Mouse (Mus musculus) midbrain, embryonic 12.5 days (tissue): ENCODE measurements at regions not wholly inside any gene's neighbourhood (a gene's known extent, or its start where the extent isn't known, plus 50 kb on each side); places are given as distances from the start of the nearest gene placed in this dataset.
A peak's percentile ranks its signal among the peaks of the same experiment; 100 is the strongest.

Source experiments
- ATAC-seq: fragments of 200-750 bp; cut with Nextera tagmentation; 2 replicates; pipeline ENCODE4 v1.8.0; 2017; ENCODE audit warnings: low read depth, moderate TSS enrichment, moderate library complexity; ENCODE audit not compliant: low FRiP score
- H3K27ac ChIP-seq: fragments of 300-500 bp; sonication (generic); replicated peaks from 2 replicates; pipeline ENCODE4 v1.5.1; 2016; ENCODE audit warnings: mild to moderate bottlenecking
- H3K27me3 ChIP-seq: fragments of 300-500 bp; sonication (generic); 2 replicates; pipeline ENCODE4 v1.6.1; 2016; ENCODE audit warnings: mild to moderate bottlenecking
- H3K36me3 ChIP-seq: fragments of 300-500 bp; sonication (generic); 2 replicates; pipeline ENCODE4 v1.6.1; 2016
- H3K4me1 ChIP-seq: fragments of 300-500 bp; sonication (generic); 2 replicates; pipeline ENCODE4 v1.6.1; 2016
- H3K4me2 ChIP-seq: fragments of 300-500 bp; sonication (generic); replicated peaks from 2 replicates; pipeline ENCODE4 v1.6.1; 2016; ENCODE audit warnings: mild to moderate bottlenecking, moderate library complexity
- H3K4me3 ChIP-seq: fragments of 300-500 bp; sonication (generic); 2 replicates; pipeline ENCODE4 v1.5.1; 2016; ENCODE audit warnings: mild to moderate bottlenecking
- H3K9ac ChIP-seq: fragments of 300-500 bp; sonication (generic); replicated peaks from 2 replicates; pipeline ENCODE4 v1.6.1; 2016; ENCODE audit warnings: mild to moderate bottlenecking, moderate library complexity
- H3K9me3 ChIP-seq: fragments of 300-500 bp; sonication (generic); 2 replicates; pipeline ENCODE4 v1.6.1; 2016; ENCODE audit warnings: mild to moderate bottlenecking
- WGBS: fragments of 180-500 bp; shearing (Covaris S2); methylation state at CpG from one replicate; pipeline ENCODE4 v1.1.7; 2016; 5-methylcytosine and 5-hydroxymethylcytosine counted together

DNA sequence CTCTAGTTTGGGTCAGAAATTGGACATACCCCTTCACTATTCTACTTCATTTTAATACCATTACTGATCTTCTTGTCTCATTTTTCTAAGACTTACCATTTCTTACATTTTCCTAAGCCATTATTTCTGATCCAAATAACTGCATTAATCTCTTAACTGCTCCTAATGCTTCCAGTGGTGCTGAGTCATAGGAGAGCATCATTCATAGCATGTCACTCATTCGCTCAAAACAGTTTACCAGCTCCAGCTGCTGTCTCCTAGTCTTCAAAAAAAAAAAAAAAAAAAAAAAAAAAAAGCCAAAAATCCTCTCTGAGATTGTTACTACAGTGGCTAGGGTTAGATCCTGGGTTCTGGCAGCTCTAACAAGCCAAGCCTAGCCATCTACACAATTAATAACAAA, 162.0 kb upstream of the Atp1b1 start:
- no peak for ATAC-seq
- Histone ChIP-seq H3K9me3 (no peaks in the 10 kb centered on the region), H3K27ac (no peak overlapping the region), H3K4me3 (no peak overlapping the region), H3K4me1 (no peaks in the 10 kb centered on the region), H3K4me2 (no peak overlapping the region), H3K27me3 (no peaks in the 10 kb centered on the region), H3K36me3 (no peaks in the 10 kb centered on the region), H3K9ac (no peak overlapping the region)
- 89% methylated on average over 1 of the region's 1 CpGs for WGBS

DNA sequence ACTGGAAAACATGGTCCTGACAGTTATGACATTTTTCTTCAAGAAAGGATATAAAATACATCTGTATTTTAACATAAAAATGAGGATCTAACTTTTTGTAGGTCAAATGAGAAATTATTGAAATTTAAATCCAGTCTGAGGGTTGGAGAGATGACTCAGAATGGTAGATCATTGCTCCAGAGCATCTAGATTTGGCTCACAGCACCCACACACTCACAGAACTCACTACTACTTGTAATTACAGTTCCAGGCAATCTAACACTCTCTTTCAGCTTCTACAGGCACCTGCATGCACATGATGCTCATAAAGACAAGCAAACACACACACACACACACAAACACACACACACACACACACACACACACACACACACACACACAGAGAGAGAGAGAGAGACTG, 159.7 kb upstream of the Atp1b1 start:
- Histone ChIP-seq H3K9me3 (no peaks in the 10 kb centered on the region), H3K4me3 (no peak overlapping the region), H3K36me3 (no peaks in the 10 kb centered on the region), H3K4me1 (no peaks in the 10 kb centered on the region), H3K4me2 (no peak overlapping the region), H3K27me3 (no peaks in the 10 kb centered on the region), H3K9ac (no peak overlapping the region), H3K27ac (no peak overlapping the region)
- ATAC-seq = no peak

DNA sequence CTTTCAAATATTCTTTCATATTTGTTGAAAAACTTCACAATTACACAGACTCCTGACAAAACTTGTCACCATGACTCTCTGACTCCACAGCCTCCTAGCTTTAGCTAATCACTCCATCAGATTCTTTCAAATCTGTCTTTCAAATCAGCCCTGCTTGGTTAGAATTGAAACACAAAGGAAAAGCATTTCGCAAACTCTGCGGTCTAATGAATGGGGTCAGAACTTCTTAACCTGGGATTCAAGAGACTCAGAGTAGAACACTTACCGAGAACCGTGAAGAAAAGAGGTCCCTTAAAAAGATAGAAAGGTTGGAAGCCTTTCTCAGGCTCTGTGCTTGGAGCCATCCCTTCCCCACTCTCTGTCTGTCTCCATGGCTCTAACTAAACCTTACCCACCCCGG, 148.9 kb upstream of the Atp1b1 start:
- Histone ChIP-seq H3K4me2 (no peak overlapping the region), H3K4me3 (no peak overlapping the region), H3K36me3 (no peaks in the 10 kb centered on the region), H3K27ac (no peak overlapping the region), H3K4me1 (peaks cover 4% of the 10 kb centered on the region; the same call in 1 of the 2 replicates), H3K27me3 (no peaks in the 10 kb centered on the region), H3K9ac (no peak overlapping the region), H3K9me3 (no peaks in the 10 kb centered on the region)
- ATAC-seq = no peak
- WGBS = 42% methylated on average over 5 of the region's 5 CpGs

DNA sequence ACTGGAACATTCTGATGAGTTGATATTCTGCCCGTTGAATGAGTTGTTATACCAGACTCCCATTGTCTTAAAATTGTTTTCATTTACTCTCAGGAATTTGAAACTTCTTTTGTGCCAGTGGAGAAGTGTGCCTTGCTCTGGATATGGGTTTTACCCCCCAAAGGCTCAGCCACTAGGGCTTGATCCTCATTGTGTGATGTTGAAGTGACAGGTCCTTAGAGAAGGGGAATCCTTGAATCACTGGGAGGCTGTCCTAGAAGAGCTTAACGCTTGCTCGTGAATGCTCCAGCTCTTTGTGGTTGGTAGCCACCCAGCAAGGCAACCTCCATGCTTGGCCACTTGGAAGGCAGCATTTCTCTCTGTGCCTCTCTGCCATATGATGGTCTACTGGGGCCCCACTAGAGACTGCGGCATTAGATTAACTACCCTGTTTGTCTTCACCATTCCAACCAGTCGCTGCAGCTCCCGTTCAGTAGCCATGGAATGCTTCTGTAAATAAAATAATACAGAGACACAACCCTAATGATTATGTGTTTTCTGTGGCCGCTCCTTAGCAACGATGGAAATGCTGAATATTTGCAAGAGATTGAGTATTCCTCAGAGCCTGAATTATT, 148.1 kb upstream of the Atp1b1 start:
- no peaks in the 10 kb centered on the region for H3K9me3 ChIP-seq
- H3K27ac ChIP-seq = no peak overlapping the region
- ATAC-seq = peak; percentile 38; the same call in 1 of the 2 replicates
- WGBS = 34% methylated on average over 8 of the region's 8 CpGs
- H3K4me1 ChIP-seq = peaks cover 4% of the 10 kb centered on the region; the same call in 1 of the 2 replicates
- H3K4me3 ChIP-seq = no peak overlapping the region
- no peak overlapping the region for H3K4me2 ChIP-seq
- no peaks in the 10 kb centered on the region for H3K27me3 ChIP-seq
- no peak overlapping the region for H3K9ac ChIP-seq
- no peaks in the 10 kb centered on the region for H3K36me3 ChIP-seq

DNA sequence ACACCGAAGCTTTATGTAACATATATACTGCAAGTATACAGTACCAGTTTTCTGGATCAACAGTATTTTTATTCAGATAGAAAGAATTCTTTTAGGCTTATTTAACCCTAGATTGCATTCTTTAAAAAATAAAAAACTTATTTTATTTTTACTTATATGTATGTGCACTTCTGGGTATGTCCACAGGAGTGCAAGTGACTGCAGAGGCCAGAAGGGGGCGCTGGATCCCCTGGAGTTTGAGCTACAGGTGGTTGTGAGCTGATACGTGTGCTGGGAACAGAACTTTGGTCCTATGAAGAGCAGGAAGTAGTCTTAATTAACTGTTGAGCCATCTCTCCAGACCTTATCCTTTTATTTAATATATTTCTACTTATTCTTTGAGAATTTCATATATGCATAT, 145.3 kb upstream of the Atp1b1 start:
- Histone ChIP-seq H3K4me1 (peaks cover 4% of the 10 kb centered on the region; the same call in 1 of the 2 replicates), H3K9me3 (no peaks in the 10 kb centered on the region), H3K27me3 (no peaks in the 10 kb centered on the region), H3K4me3 (no peak overlapping the region), H3K36me3 (no peaks in the 10 kb centered on the region), H3K9ac (no peak overlapping the region), H3K4me2 (no peak overlapping the region), H3K27ac (no peak overlapping the region)
- 76% methylated on average over 3 of the region's 3 CpGs for WGBS
- ATAC-seq = no peak

DNA sequence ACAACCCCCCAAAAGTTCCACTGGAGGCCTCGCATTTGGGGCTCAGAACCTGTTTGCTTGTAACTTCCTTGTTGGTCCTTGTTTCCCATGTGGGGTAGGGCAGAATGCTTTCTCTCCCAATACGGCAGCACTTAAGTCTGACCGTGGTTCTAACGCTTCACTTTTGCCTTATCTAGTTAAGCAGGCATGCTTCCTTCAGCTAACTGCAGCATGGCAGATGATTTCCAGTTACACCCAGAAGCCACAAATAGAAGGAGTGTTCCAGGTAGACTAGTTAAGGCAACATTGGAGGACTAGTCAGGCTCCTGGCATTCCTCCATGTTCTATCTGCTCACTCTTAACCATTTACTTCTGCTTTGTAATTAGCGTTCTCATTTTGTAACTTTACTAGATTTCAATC, 144.4 kb upstream of the Atp1b1 start:
- Histone ChIP-seq H3K27ac (no peak overlapping the region), H3K9me3 (no peaks in the 10 kb centered on the region), H3K4me2 (no peak overlapping the region), H3K36me3 (no peaks in the 10 kb centered on the region), H3K9ac (no peak overlapping the region), H3K27me3 (no peaks in the 10 kb centered on the region), H3K4me1 (peaks cover 4% of the 10 kb centered on the region; the same call in 1 of the 2 replicates), H3K4me3 (no peak overlapping the region)
- no peak for ATAC-seq
- 94% methylated on average over 5 of the region's 5 CpGs for WGBS

DNA sequence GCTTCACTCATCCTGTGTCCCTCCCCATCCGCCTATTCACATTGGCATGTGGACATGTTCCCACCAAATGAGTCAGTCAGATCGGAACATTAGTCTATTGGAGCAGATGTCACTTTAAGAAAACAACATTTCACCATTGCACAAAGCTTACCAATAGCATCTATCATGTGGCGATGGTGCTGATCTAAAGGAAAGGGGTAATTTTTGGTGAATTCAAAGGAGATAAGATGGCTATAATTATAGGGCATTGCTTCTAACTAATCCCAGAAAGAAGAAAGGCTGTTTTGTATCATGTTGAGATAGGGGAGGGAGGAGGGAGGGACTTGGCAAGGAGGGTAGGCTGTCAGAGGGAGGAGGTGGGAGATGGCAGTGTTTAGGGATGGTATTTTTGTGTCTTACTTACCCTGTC, 132.1 kb upstream of the Atp1b1 start:
- WGBS = 87% methylated on average over 3 of the region's 3 CpGs
- no peak for ATAC-seq
- Histone ChIP-seq H3K4me3 (no peak overlapping the region), H3K9me3 (no peaks in the 10 kb centered on the region), H3K4me1 (0 out of 2 replicates have a peak, but pooled peaks cover 2% of the 10 kb centered on the region), H3K27me3 (no peaks in the 10 kb centered on the region), H3K36me3 (no peaks in the 10 kb centered on the region), H3K9ac (no peak overlapping the region), H3K4me2 (no peak overlapping the region), H3K27ac (no peak overlapping the region)

DNA sequence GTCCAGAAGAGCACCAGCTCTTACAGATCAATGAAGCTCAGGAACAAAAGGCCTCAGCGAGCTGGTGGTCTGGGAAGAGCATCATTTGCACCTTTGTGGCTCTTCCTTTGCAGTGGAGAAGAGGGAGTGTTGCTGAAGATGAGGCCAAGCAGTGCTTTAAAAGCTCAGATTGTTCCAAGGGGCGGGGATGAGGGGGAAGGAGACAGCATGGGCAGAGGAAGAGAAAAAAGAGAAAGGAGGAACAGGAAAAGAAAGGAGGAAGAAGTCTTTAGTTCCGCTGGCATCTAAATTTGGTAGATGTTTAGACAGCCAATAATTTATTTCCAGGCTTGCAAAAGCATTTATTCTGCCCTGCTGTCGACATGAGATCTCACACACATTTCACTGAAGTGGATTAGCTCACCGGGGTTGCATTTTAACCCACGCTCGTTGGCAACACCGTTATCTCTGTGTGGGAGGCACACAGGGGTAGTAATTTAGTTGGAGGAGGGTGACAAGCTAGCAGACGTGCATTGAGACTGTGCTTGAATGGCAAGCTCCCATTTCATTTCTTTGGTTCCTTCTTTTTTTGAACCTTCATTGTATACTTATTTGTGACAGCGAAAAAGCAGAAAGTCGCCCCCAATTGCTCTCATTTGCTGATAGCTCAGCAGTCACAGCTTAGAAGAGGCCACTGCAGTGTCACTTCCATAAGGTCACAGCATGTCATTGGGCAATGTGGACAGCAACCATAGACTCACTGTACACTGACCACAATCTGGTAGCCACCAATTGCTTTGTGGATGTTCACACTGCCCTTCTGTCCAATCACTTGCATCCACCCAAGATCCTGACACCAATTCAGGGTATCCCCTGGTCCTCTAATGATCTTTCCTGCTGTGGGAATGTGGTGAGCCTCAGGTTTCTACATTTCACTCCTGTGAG, 128.2 kb upstream of the Atp1b1 start:
- no peaks in the 10 kb centered on the region for H3K36me3 ChIP-seq
- H3K4me3 ChIP-seq = no peak overlapping the region
- H3K4me2 ChIP-seq = no peak overlapping the region
- no peak overlapping the region for H3K9ac ChIP-seq
- WGBS = 66% methylated on average over 11 of the region's 11 CpGs
- H3K9me3 ChIP-seq = no peaks in the 10 kb centered on the region
- H3K27ac ChIP-seq = no peak overlapping the region
- 0 out of 2 replicates have a peak, but pooled peaks cover 2% of the 10 kb centered on the region for H3K4me1 ChIP-seq
- no peak for ATAC-seq
- no peaks in the 10 kb centered on the region for H3K27me3 ChIP-seq

DNA sequence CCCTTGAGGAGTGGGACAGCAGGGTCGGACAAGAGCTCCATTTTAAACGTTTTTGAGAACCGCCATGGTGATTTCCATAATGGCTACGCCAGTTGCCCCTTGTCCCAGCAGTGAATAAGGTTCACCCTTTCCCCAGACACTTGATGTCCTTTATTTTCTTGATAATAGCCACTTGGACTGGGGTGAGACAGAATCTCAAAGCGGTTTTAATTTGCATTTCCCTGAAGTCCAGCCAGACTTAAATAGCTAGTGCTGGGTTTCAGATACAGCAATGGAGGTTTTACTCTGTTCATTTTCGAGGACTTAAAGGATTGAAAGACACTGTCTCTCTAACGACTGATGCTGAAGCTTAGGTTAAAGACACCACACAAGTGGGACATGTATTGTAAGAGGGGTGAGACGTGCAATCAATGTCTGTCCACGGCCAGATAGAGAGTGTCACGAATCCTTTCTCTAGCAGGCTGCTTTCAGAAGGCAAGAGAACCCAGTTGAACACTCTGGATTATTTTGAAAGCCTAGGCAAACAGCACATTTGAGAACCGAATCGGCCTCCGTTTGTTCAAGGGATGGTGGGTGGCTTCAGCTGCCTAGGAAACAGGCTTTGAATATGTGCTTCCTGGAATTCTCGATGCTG, 118.8 kb upstream of the Atp1b1 start:
- H3K36me3 ChIP-seq = no peaks in the 10 kb centered on the region
- H3K9ac ChIP-seq = no peak overlapping the region
- H3K9me3 ChIP-seq = no peaks in the 10 kb centered on the region
- H3K4me2 ChIP-seq = peak overlapping the region; percentile 21; the same call in 1 of the 2 replicates
- H3K4me3 ChIP-seq = no peak overlapping the region
- peak; percentile 86 for ATAC-seq
- peaks cover 16% of the 10 kb centered on the region for H3K4me1 ChIP-seq
- no peaks in the 10 kb centered on the region for H3K27me3 ChIP-seq
- WGBS = 22% methylated on average over 14 of the region's 14 CpGs
- peak overlapping the region; percentile 80 for H3K27ac ChIP-seq

DNA sequence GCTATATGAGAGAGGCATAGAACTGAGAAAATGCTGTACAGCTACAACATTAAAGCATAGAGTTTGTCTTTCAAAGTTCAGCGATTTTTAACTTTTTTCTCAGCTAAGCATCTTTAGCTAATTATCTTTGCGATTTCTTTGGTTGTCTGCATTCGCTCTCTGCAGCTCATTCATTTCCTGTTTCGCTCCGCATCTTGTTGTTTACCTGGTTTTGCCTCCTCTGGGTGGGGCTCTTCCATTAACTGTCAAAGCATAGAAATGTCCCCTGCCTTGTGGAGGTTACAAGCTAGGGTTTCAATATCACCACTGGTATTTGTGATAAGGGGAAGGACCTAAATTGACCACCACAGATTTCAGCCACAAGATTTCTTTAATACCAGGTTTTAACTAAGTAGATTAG, 115.5 kb upstream of the Atp1b1 start:
- WGBS = 87% methylated on average over 5 of the region's 5 CpGs
- H3K4me1 ChIP-seq = peaks cover 16% of the 10 kb centered on the region
- no peak overlapping the region for H3K4me3 ChIP-seq
- no peak overlapping the region for H3K27ac ChIP-seq
- no peak overlapping the region for H3K9ac ChIP-seq
- H3K36me3 ChIP-seq = no peaks in the 10 kb centered on the region
- no peak for ATAC-seq
- no peak overlapping the region for H3K4me2 ChIP-seq
- no peaks in the 10 kb centered on the region for H3K27me3 ChIP-seq
- H3K9me3 ChIP-seq = no peaks in the 10 kb centered on the region

DNA sequence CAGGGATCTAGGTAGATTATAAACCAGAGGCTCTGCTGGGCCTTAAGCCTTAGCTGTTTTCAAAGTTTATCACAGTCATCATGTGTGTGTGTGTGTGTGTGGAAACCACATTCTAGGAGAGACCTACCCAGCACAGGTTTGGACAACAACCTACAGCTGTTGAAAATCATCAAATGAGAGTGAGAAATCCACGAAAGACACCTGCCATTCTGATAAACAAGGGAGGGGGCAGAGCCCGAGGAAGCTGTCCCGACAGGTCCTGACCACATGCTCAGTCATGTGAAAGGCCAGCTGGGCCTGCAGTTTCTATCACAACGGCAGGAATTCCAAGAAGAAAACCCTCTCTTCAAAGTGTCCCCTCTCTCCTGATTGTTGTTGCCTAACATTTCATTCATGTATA, 114.0 kb upstream of the Atp1b1 start:
- no peaks in the 10 kb centered on the region for H3K27me3 ChIP-seq
- H3K27ac ChIP-seq = no peak overlapping the region
- no peak overlapping the region for H3K4me3 ChIP-seq
- WGBS = 63% methylated on average over 4 of the region's 4 CpGs
- H3K4me2 ChIP-seq = no peak overlapping the region
- no peak overlapping the region for H3K9ac ChIP-seq
- H3K4me1 ChIP-seq = peaks cover 10% of the 10 kb centered on the region
- no peaks in the 10 kb centered on the region for H3K9me3 ChIP-seq
- no peak for ATAC-seq
- no peaks in the 10 kb centered on the region for H3K36me3 ChIP-seq

DNA sequence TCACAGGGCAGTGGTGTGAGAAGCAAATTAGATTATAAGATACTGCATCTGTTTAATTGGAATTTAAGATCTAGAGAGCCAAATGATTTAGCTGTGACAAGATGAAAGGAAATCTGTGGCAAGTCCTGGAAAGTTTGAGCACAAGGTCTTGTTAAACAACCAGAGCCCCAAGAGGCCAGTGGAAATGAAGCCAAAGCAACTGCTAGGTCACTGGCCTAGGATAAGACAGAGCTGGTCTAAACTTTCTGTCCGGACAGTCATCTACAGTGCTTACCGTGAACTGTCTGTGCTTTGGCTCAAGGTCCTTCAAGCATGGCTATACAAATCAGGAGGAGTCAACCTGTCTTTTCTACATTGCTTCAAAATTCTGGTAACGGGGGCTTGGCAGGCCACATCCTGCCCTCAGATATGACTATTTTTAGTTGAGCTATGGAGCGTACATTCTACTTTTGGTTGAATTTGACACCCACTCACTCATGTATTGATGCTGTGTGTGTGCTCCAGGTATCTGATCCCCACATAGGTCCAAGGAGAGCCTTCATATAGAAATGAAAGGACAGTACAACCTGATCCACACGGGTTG, 113.4 kb upstream of the Atp1b1 start:
- H3K27me3 ChIP-seq = no peaks in the 10 kb centered on the region
- no peak overlapping the region for H3K4me3 ChIP-seq
- WGBS = 88% methylated on average over 5 of the region's 5 CpGs
- H3K4me2 ChIP-seq = no peak overlapping the region
- ATAC-seq = no peak
- H3K4me1 ChIP-seq = peaks cover 6% of the 10 kb centered on the region
- H3K36me3 ChIP-seq = no peaks in the 10 kb centered on the region
- no peaks in the 10 kb centered on the region for H3K9me3 ChIP-seq
- no peak overlapping the region for H3K9ac ChIP-seq
- no peak overlapping the region for H3K27ac ChIP-seq
